Mouse (Mus musculus) splenic B cell, adult 2 months (primary cell): ENCODE measurements around the gene Pex12.
"Not testable (repeated sequence)": the region's sequence is repeated elsewhere in the genome, so short reads cannot be mapped to it uniquely, and the experiment has no call there.

ENCODE experiments used
- DNase-seq: peaks from one replicate; pipeline ENCODE4 v3.0.0-alpha.2; 2011; ENCODE audit warnings: low read depth, low spot score
- H3K27me3 ChIP-seq: 2 replicates; pipeline ENCODE4 v1.6.1; 2012; ENCODE audit warnings: mild to moderate bottlenecking, low read length, moderate library complexity, mixed read lengths; ENCODE audit not compliant: control insufficient read depth, poor library complexity, insufficient read depth, severe bottlenecking
- H3K36me3 ChIP-seq: 2 replicates; pipeline ENCODE4 v1.6.1; 2012; ENCODE audit warnings: mild to moderate bottlenecking, low read length, moderate library complexity, mixed read lengths; ENCODE audit not compliant: control insufficient read depth, poor library complexity, insufficient read depth, severe bottlenecking

Pex12 gene

DNA sequence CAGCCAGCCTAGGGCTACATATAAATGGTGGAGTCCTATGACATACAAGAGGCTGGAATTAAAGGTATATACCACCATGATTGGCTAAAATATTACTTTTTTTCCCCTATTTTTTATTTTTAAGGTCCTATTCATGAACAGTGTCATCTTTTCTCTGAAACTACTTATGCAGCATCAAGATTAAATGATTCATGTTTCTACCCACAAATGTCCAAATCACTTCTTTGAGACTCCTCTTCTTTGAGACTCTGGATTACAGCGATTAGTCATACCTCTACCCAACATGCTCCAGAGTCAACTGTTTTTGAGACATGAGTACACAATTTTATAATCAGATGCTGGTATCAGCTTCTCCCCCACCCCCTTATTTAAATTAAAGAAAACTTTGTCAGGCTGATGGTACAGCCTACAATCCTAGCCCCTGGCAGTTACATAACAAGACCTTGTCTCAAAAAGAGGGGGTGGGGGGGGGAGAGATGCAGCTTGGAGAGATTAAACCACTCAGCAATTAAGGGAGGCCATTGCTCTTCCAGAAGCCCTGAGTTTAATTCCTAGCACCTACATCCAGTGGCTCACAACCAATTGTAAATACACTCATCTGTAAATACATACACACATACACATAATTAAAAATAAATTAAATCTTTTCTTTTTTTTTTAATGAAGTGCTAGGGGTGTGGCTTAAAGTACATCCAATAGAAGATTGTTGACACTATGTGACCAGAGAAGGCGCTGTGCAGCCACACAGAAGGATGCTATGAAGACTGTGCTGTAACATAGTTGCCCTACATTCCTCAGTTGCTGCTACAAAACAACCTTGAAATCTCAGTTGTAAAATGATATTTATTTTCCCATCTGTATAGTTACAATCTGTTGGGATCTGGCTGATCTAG lies 30.2 kb downstream of the Pex12 start:
- no peaks in the 10 kb centered on the region for H3K36me3 ChIP-seq
- DNase-seq = peak; percentile 76
- H3K27me3 ChIP-seq = no peaks in the 10 kb centered on the region

DNA sequence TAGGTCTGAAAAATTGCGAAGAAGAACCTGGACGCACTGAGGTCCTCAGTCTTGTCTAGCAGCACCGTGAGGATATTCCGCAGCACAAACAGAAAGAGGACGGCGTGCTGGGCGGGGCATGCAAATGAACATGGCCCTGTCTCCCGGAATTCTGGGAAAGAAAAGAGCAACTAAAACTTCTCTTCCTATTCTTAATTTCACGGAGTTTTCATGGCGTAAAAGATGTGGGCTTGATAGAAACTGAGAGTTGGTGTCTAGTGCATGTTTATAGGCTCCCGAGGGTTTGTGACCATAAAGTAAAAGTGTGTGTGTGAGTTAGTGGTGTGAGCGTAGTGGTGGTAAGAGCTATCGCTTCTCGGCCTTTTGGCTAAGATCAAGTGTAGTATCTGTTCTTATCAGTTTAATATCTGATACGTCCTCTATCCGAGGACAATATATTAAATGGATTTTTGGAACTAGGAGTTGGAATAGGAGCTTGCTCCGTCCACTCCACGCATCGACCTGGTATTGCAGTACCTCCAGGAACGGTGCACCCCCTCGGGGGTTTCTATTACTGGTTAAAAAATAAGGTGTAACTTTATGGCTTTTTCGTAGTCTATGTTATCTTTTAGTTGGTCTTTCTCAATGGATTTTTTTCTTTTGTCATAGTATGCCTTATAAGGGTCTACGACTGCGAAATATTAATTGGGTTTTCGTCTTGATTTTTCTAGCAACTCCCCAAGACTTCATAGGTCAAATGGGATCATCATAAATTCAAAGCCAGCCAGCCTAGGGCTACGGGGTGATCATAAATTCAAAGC lies 31.0 kb downstream of the Pex12 start:
- H3K27me3 ChIP-seq = no peaks in the 10 kb centered on the region
- no peaks in the 10 kb centered on the region for H3K36me3 ChIP-seq
- peak; percentile 91 for DNase-seq

DNA sequence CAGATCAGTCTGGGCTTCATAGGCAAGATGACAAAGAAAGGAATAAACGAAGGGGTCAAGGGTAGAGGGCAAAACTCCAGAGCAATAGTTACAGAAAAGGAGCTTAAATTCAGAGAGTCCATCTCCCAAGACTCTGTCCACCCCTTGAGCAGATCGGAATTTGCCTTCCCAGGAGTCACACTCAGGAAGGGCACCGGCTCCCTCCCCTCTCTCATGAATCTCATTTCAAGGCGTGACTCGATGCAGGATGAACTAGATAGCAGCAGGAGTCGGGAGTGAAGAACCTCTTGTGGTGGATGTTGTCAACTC lies 31.6 kb downstream of the Pex12 start:
- Histone ChIP-seq H3K27me3 (no peaks in the 10 kb centered on the region), H3K36me3 (no peaks in the 10 kb centered on the region)
- DNase-seq = no peak

DNA sequence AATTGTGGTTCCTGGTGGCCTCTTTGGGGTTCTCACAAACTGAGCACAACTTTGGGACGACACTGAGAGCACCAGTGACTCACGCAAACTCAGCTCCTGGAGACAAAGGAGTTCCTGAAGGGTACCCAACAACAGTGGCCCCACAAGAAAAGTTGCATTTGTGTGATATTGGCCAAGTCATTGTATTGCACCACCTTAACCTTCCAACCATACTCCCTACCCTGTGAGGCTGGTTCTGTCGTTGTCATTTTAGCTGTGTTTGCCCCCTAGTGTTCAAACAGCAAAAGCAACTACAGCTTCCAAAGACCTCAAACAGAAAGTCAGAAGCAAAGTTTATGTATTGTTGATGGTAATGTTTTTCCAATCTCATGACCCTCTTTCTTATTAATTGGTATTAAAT lies 39.2 kb downstream of the Pex12 start:
- DNase-seq = peak; percentile 54
- Histone ChIP-seq H3K27me3 (no peaks in the 10 kb centered on the region), H3K36me3 (peaks cover 3% of the 10 kb centered on the region; the same call in 1 of the 2 replicates)

DNA sequence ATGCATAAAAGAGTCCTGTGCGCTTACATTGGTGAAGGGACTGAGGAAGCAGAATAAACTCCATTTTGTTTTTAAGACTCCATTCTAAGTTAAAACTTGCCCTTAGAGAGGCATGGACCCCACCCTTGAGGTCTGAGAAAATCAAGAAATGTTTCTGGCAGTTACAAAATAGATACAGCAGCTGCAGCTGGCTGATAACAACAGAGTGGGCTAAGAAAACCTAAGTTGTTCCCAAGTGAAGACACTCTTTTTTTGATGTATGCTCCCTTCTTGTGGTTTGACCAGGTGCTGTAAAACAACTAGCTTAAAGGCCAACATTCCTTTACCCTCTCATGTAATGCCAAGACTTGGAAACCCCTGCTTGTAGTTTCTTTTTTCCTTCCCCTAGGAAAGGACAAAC lies 39.7 kb downstream of the Pex12 start:
- DNase-seq = no peak
- H3K27me3 ChIP-seq = no peaks in the 10 kb centered on the region
- H3K36me3 ChIP-seq = peaks cover 3% of the 10 kb centered on the region; the same call in 1 of the 2 replicates

DNA sequence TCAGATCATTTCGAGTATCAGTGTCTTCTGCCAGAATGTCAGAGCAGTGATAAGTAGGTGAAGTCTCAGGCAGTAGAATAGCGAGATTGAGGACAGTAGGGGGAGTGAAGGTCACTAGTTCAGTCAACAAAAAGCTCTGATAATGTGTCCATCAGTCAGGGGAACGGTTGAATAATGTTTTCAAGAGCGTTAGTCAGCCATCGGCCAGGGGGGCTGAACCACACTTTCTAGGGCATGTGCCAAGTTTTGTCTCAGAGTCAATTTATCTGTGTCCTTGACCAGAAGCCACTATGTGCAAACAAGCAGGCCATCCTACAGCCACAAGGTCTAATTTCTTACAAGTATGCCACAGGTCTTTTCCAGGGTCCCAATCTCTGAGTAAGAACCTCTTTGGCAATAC lies 45.2 kb downstream of the Pex12 start:
- not testable (repeated sequence) for DNase-seq, H3K27me3 ChIP-seq, H3K36me3 ChIP-seq
